Mouse (Mus musculus) embryonic facial prominence, embryonic 14.5 days (tissue): Measurements from ENCODE around the gene Rab26. TPM values are rescaled to one million over a fixed set of nuclear protein-coding genes. Genes with fewer than 3 reads are reported as not detected.
A peak's percentile ranks its signal among the peaks of the same experiment; 100 is the strongest.

Experiments
- ATAC-seq: fragments of 200-750 bp; cut with Nextera tagmentation; 2 replicates; pipeline ENCODE4 v1.8.0; 2017; ENCODE audit warnings: low read depth, moderate number of reproducible peaks, moderate TSS enrichment
- DNase-seq: peaks from one replicate; pipeline ENCODE4 v3.0.0-alpha.2; 2015; ENCODE audit warnings: low spot score
- H3K27ac ChIP-seq: fragments of 300-500 bp; sonication (generic); replicated peaks from 2 replicates; pipeline ENCODE4 v1.5.1; 2014; ENCODE audit warnings: low read depth, mild to moderate bottlenecking, low read length, moderate library complexity
- H3K27me3 ChIP-seq: fragments of 300-500 bp; sonication (generic); replicated peaks from 2 replicates; pipeline ENCODE4 v1.6.1; 2014; ENCODE audit warnings: low read length; ENCODE audit not compliant: control insufficient read depth, insufficient read depth
- H3K36me3 ChIP-seq: fragments of 300-500 bp; sonication (generic); 2 replicates; pipeline ENCODE4 v1.6.1; 2014; ENCODE audit warnings: low read length, mixed read lengths; ENCODE audit not compliant: control insufficient read depth, insufficient read depth
- H3K4me1 ChIP-seq: fragments of 300-500 bp; sonication (generic); 2 replicates; pipeline ENCODE4 v1.6.1; 2014; ENCODE audit warnings: antibody characterized with exemption, low read length; ENCODE audit not compliant: control insufficient read depth, insufficient read depth
- H3K4me2 ChIP-seq: fragments of 300-500 bp; sonication (generic); 2 replicates; pipeline ENCODE4 v1.6.1; 2014; ENCODE audit warnings: low read depth, mild to moderate bottlenecking, low read length, moderate library complexity, mixed read lengths
- H3K4me3 ChIP-seq: fragments of 300-500 bp; sonication (generic); 2 replicates; pipeline ENCODE4 v1.5.1; 2014; ENCODE audit warnings: low read depth, mild to moderate bottlenecking, low read length
- H3K9ac ChIP-seq: fragments of 300-500 bp; sonication (generic); 2 replicates; pipeline ENCODE4 v1.6.1; 2014; ENCODE audit warnings: low read depth, mild to moderate bottlenecking, low read length, moderate library complexity, mixed read lengths
- H3K9me3 ChIP-seq: fragments of 300-500 bp; sonication (generic); 2 replicates; pipeline ENCODE4 v1.6.1; 2016; ENCODE audit warnings: low read length; ENCODE audit not compliant: control insufficient read depth
- WGBS: fragments of 180-500 bp; shearing (Covaris S2); extraction: QIAGEN DNeasy Blood & Tissue Kit; methylation state at CpG from one replicate; pipeline ENCODE4 v1.1.7; 2014; 5-methylcytosine and 5-hydroxymethylcytosine counted together
- polyA plus RNA-seq: library from polyadenylated mRNA; unstranded; fragments of >200 nt; fragmentation: Nextera tagmentation; extraction: Ambion mirVana; gene quantifications from 2 replicates; pipeline ENCODE4 v1.2.1, GENCODE M21; 2014

The Rab26 gene
- polyA plus RNA-seq, 1 experiment from 2014 or later = 2.9 TPM

DNA sequence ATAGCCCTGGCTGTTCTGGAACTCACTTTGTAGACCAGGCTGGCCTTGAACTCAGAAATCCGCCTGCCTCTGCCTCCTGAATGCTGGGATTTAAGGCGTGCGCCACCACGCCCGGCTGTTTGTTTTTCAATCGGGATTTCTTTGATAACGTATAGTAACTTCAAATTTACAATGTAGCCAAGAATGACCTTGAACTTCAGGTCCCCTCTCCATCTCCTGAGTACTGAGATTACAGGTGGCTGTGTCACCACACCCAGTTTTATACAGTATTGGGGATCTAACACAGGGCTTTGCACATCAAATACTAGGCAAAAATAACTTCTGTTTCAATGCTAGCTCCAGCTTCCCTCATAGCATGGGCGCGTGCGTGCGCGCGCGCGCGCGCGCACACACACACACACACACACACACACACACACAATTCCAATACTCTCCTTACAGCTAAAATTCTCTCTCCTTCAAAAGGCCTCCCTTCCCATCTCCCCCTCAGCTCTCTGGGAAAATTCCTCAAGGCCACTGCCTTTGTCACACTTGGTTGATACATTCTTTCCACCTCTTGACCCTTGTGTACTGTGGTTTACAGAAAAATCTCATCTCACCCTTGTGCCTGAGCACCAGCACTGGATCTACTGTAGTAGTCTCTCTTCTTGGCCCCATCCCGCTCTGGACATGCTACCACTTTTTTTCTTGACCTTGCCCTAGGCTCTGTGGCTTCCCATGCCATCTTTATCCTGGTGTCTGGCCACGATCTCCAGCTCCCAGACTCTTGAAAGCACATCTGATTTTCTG is 52.8 kb downstream of the Rab26 start:
- 94% methylated on average over 20 of the region's 20 CpGs for WGBS
- H3K27ac ChIP-seq = no peak overlapping the region
- no peaks in the 10 kb centered on the region for H3K27me3 ChIP-seq
- H3K36me3 ChIP-seq = peaks cover 16% of the 10 kb centered on the region
- no peak overlapping the region for H3K9ac ChIP-seq
- no peak for DNase-seq
- no peak overlapping the region for H3K4me2 ChIP-seq
- H3K4me1 ChIP-seq = peaks cover 7% of the 10 kb centered on the region
- no peak for ATAC-seq
- H3K4me3 ChIP-seq = no peak overlapping the region
- no peaks in the 10 kb centered on the region for H3K9me3 ChIP-seq

DNA sequence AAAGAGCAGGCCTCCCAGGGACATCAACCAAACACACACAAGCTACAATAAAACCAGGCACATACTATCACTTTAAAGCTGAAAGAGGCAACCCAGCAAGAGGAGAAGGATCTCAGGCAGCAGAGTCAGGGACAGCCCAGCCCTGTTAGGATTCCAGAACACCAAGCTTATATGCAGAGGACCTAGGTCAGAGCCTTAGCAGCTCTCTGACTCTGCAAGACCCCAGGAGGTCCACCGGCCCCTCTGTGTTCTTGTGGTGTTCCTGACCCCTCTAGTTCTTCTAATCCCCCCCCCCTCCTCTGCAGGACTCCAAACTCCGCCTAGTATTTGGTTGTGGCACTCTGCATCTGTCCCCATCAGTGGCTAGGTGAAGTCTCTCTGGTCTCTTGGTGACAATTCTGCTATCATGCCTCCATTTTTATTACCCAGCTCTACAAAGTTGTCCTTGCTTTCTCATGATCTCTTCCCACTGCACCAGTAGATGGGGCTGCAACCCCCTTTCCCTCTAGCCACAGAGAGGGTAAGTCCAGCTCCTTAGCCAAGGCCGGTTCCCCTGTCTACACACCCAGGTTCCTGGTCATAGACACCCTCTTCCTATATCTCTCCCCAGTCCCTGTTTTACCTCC is 53.7 kb downstream of the Rab26 start:
- 0 out of 2 replicates have a peak overlapping the region, but pooled peaks have one; percentile 45 for H3K4me2 ChIP-seq
- DNase-seq (no peak), ATAC-seq (no peak)

DNA sequence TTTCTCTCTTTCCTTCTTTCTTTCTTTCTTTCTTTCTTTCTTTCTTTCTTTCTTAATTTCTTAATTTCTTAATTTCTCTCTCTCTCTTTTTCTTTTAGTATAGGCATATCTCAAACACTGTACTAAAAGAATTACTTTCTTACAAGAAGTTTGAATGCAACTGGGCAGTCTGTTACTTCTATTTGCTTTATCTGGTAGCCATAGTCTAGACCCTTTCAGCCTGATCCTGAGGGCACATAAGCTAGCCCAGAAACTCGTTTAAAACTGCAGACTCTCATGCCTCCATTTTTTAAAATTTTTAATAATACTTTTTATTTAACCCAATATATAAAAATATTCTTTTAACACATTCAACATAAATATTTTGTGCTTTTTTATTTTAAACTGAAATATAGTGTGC is 54.6 kb downstream of the Rab26 start:
- H3K27me3 ChIP-seq = no peaks in the 10 kb centered on the region
- no peaks in the 10 kb centered on the region for H3K9me3 ChIP-seq
- H3K4me3 ChIP-seq = peak overlapping the region; percentile 83
- H3K27ac ChIP-seq = peak overlapping the region; percentile 91
- H3K9ac ChIP-seq = peak overlapping the region; percentile 92; the same call in 1 of the 2 replicates
- DNase-seq (no peak), ATAC-seq (no peak)
- WGBS = 28% methylated on average over 1 of the region's 1 CpGs
- H3K4me2 ChIP-seq = peak overlapping the region; percentile 87
- peaks cover 7% of the 10 kb centered on the region for H3K4me1 ChIP-seq
- H3K36me3 ChIP-seq = peaks cover 34% of the 10 kb centered on the region

More for the DNA sequence above, 53.7 kb downstream of the Rab26 start:
- WGBS = 54% methylated on average over 3 of the region's 3 CpGs
- H3K27me3 ChIP-seq = no peaks in the 10 kb centered on the region
- peaks cover 7% of the 10 kb centered on the region for H3K4me1 ChIP-seq
- H3K27ac ChIP-seq = no peak overlapping the region
- no peaks in the 10 kb centered on the region for H3K9me3 ChIP-seq
- H3K36me3 ChIP-seq = peaks cover 25% of the 10 kb centered on the region
- H3K4me3 ChIP-seq = no peak overlapping the region
- 0 out of 2 replicates have a peak overlapping the region, but pooled peaks have one; percentile 14 for H3K9ac ChIP-seq

DNA sequence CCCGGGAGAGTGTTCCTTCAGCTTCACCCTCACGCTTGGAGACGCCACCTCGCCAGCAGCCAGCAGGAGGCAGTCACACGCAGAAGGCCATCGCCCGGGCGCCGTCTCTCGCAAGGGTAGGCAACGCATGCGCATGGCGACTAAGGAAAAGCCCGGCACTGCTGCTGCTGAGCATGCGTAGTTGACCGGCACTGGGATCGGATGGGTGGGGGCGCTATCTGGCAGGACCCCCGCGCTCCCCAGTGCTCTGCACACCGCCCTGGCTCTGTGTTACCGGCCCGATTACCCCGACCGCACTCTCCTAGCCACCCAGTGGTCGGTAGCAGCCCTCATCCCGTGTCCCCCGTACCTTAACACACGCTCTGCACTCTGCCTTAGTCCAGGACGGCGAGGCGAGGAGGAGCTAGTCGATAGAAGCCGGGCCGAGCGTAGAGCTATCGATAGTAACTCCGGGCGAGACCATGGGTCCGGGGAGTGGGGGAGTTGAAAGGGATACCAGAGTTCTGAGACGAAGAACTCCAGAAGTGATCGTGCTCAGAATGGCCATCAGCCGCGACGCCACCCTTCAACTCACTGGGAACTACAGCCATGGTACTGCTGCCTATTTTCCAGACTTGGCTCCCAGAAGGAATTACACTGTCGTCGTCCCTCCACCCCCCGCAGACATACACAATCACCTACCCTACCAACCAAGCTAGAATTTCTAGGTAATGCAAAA is 55.2 kb downstream of the Rab26 start, which contains the start of gene Mlst8:
Gene Mlst8 (minus strand): TSS at position 416 of the 718 bp plus-strand sequence.
- peaks cover 36% of the 10 kb centered on the region for H3K36me3 ChIP-seq
- 0% methylated on average over 44 of the region's 48 CpGs for WGBS
- ATAC-seq = peak; percentile 95

DNA sequence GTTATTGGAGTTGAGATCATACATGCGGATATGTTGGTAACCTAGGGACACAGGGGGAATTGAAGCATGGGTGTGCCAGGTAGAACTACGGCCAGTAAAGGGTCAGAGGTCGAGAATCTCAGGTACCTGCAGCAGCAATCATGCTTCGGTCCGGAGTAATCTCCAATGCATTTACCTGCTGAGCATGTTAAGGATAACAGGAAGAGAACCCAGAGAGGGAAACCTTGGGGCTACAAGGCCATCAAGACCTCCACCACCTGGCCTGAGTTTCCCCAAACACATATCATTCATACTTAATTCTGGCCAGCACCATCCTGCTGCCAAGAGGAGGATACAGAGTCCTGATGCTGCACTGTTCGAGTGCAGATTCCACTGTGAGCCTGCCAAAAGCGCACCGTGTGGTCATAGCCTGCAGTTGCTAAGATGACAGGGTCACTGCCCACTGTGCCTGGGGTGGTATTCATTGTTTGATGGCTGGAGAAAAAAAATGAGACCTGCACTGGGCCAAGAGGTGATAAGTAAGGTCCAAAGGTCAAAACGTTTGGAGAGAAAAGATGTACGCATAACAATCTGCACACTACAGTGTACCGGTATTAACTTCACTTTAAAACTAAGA is 55.9 kb downstream of the Rab26 start:
- peaks cover 40% of the 10 kb centered on the region for H3K36me3 ChIP-seq
- DNase-seq (no peak), ATAC-seq (no peak)
- H3K27me3 ChIP-seq = no peaks in the 10 kb centered on the region
- peak overlapping the region; percentile 87 for H3K4me2 ChIP-seq
- no peaks in the 10 kb centered on the region for H3K9me3 ChIP-seq
- peak overlapping the region; percentile 91 for H3K27ac ChIP-seq
- WGBS = 52% methylated on average over 11 of the region's 11 CpGs
- H3K4me1 ChIP-seq = peaks cover 7% of the 10 kb centered on the region
- peak overlapping the region; percentile 83 for H3K4me3 ChIP-seq
- peak overlapping the region; percentile 92 for H3K9ac ChIP-seq

More for the DNA sequence above, 55.2 kb downstream of the Rab26 start, which contains the start of gene Mlst8:
- H3K9ac ChIP-seq = peak within 1 kb of the TSS; percentile 92
- peak within 1 kb of the TSS; percentile 87 for H3K4me2 ChIP-seq
- no peaks in the 10 kb centered on the region for H3K27me3 ChIP-seq
- H3K9me3 ChIP-seq = no peaks in the 10 kb centered on the region
- H3K4me3 ChIP-seq = peak within 1 kb of the TSS; percentile 83
- H3K27ac ChIP-seq = peak within 1 kb of the TSS; percentile 91
- peaks cover 7% of the 10 kb centered on the region for H3K4me1 ChIP-seq
- DNase-seq = peak; percentile 97

Other genes starting within 250 kb of the Rab26 start
- gene Abca17, start 183.1 kb downstream of the Rab26 start, polyA plus RNA-seq = not detected in 2 replicates
- gene Abca3, start 182.3 kb downstream of the Rab26 start, polyA plus RNA-seq = 10.1 TPM in 2 replicates
- gene Rnps1, start 119.6 kb downstream of the Rab26 start, polyA plus RNA-seq = 202 and 224 TPM in 2 replicates
- 57.6 and 58.7 TPM in 2 replicates for gene Eci1, start 107.6 kb downstream of the Rab26 start, polyA plus RNA-seq
- gene Dnase1l2, start 91.1 kb downstream of the Rab26 start, polyA plus RNA-seq = 3.3 and 4.9 TPM in 2 replicates
- gene E4f1, start 63.9 kb downstream of the Rab26 start, polyA plus RNA-seq = 13.3 and 18.6 TPM in 2 replicates
- gene Pgp, start 63.8 kb downstream of the Rab26 start, polyA plus RNA-seq = 57.7 and 58.5 TPM in 2 replicates
- 1.5 and 2.0 TPM in 2 replicates for gene Bricd5, start 60.3 kb downstream of the Rab26 start, polyA plus RNA-seq
- 21.7 and 23.7 TPM in 2 replicates for gene Mlst8, start 55.1 kb downstream of the Rab26 start, polyA plus RNA-seq
- 2.9 and 3.7 TPM in 2 replicates for gene Caskin1, start 45.6 kb downstream of the Rab26 start, polyA plus RNA-seq
- gene Traf7, start 6.3 kb downstream of the Rab26 start, polyA plus RNA-seq = 78.9 and 86.3 TPM in 2 replicates
- gene Pkd1, start 15.6 kb upstream of the Rab26 start, polyA plus RNA-seq = 37.9 and 40.1 TPM in 2 replicates
- 60.8 and 71.2 TPM in 2 replicates for gene Tsc2, start 98.4 kb upstream of the Rab26 start, polyA plus RNA-seq
- gene Nthl1, start 98.5 kb upstream of the Rab26 start, polyA plus RNA-seq = 16.8 and 19.1 TPM in 2 replicates
- 56.7 and 57.7 TPM in 2 replicates for gene Slc9a3r2, start 116.1 kb upstream of the Rab26 start, polyA plus RNA-seq
- gene Npw, start 124.2 kb upstream of the Rab26 start, polyA plus RNA-seq = 0.82 and 1.4 TPM in 2 replicates
- 23.7 and 25.2 TPM in 2 replicates for gene Zfp598, start 135.5 kb upstream of the Rab26 start, polyA plus RNA-seq
- gene Syngr3, start 155.7 kb upstream of the Rab26 start, polyA plus RNA-seq = 7.7 and 8.2 TPM in 2 replicates
- gene Gfer, start 161.9 kb upstream of the Rab26 start, polyA plus RNA-seq = 40.8 and 41.9 TPM in 2 replicates
- 3.7 and 5.3 TPM in 2 replicates for gene Noxo1, start 162.0 kb upstream of the Rab26 start, polyA plus RNA-seq
- 50.1 and 67.2 TPM in 2 replicates for gene Tbl3, start 173.4 kb upstream of the Rab26 start, polyA plus RNA-seq
- gene Rnf151, start 183.9 kb upstream of the Rab26 start, polyA plus RNA-seq = 0.17 TPM in 1 of 2 replicates, not detected in the other
- 1,571 and 1,579 TPM in 2 replicates for gene Rps2, start 183.9 kb upstream of the Rab26 start, polyA plus RNA-seq
- gene Ndufb10, start 190.3 kb upstream of the Rab26 start, polyA plus RNA-seq = 233 and 267 TPM in 2 replicates
- gene Rpl3l, start 193.6 kb upstream of the Rab26 start, polyA plus RNA-seq = 0.39 TPM in 1 of 2 replicates, not detected in the other
- gene Msrb1, start 202.4 kb upstream of the Rab26 start, polyA plus RNA-seq = 28.7 and 30.3 TPM in 2 replicates
- gene Hs3st6, start 218.8 kb upstream of the Rab26 start, polyA plus RNA-seq = 10.1 and 11.7 TPM in 2 replicates